Mouse (Mus musculus) mouse trophoblast stem cell (cell line): ENCODE measurements around the gene Ldlrad3.

ENCODE experiments used
- in situ Hi-C, 2 experiments: fragments of 300-500 bp; cut with MseI, MboI; formaldehyde crosslinking; loops; 2 replicates in 1 of 2; 3 replicates in 1 of 2; pipeline ENCODE4 v1.15.1; 2025

The Ldlrad3 gene

DNA sequence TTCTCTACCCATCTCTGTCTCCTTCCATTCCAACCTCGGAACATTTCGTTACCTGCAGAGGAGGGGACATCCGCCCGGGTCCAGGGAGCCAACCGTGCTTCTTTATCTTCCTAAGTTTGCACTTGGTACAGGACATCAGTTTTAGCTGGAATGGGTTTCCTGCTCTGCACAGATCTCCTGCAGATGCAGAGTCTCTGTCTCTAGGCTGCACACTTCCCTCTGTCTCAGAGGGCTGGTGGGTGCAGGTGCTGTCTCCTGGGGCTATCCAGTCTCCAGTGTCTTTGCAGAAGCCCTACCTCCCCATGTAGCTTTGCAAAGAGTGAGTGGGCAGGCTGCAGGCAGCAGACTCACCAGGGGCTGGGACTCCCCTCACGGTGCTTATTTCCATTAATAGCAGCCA is 109.9 kb downstream of the Ldlrad3 start:
- in situ Hi-C loops = loop anchor here (25.0 kb wide), 2 partner anchors 211 to 361 kb away; no protein-coding TSS in a partner anchor

DNA sequence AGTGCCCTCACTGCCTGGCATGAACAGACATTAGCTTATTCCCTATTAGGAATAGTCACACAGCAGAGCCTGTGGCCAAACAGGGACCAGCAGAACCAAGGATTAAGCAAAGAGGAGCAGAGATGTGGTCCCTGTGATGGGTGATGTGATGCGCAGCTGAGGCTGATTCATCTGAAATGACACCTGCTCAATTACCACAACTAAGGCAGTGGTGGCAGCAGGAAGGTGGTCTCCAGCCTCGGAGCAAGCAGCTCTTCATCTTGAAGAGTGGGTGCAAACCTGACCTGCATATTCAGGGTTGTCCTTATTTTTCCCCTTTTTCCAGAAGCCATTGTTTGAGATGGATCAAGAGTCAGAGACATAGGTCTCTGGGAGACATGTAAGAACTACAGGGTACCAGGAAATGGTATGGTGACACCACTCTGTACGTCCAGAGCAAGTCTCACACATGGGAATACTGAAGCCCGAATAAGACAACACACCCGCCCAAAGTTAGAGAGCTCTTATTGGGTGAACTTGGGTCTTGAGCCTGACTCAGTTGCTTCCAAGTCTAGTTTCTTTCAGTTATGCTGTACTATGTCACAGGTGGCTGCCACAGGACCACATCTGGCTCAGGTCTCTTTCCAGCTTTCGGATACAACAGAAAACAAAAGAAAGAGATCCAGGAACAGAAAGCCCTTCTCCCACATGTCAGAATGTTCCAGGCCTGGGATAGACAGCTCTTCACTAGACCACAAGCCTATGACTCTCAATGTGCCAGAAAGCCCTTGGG is 112.7 kb downstream of the Ldlrad3 start:
- in situ Hi-C loops = no loop called here

DNA sequence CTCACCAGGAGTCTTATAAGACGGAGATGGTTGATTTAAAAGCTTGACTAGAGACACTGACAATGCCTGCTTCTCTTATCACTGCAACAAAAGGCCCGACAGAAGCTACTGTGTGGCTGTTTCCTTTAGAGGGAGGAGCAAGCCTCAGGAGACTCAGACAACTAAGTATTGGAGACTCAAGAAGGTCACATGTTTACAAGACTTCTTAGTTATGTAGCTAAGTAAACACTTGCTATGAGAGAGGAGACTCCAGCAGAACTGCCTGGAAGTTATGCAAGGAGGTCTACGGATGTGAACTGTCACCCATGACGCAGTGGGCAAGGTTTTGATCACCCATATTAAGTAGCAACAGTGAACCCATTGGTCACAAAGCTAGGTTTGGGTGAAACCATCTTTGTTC is 113.3 kb downstream of the Ldlrad3 start:
- in situ Hi-C loops = no loop called here

DNA sequence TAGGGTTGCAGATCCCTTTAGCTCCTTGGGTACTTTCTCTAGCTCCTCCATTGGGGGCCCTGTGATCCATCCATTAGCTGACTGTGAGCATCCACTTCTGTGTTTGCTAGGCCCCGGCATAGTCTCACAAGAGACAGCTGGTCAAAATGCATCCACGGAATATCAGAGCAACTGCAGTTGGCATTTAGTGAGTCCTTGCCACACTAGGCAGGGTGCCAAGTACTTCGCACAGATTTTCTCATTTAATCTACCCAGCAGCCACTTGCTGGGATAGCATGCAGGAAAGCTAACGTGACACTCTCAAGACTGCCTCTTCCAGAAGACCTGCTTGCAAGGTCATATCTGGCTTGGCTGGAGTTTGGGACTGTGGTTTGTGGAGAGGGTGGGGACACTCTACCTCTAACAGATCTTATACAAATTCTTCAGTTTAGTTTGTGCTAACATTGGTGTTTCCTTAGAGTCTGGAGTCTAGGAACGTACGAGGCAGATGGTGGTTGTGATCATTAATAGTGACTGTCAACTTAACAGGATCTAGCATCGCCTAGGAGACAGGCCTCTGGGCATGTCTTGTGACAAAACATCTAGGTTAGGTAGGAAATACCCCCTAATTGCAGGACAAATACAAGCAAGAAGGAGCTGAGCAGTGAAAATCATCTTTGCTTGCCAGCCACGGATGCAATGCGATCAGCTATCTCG is 115.0 kb downstream of the Ldlrad3 start:
- in situ Hi-C loops = no loop called here

DNA sequence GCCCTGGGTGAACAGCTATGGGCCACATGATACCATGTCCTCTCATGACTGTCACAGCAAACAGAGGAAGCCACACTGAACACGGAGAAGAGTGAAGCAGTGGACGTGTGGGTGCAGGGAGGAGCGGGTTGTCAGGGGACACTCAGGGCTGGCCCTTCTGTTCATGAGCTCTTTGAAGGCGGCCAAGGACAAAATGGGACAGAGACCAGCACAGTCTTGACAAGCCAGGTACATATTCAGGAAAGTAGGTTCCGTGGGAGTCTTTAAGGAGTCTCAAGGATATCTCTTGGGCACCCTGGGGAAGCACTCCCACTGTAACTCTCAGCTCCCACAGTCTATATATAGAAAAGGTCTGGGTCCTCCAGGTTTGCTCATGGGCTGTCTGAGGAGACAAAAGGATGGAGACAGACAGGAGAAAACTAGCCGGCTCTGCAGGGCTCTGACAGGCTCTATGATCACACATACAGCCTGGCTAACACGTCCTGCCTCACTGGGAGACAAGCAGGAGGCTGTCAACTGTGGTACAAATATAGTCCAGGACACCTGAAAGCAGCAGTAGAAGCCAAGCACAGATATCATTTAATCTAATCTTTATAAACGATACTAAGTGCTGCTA is 121.3 kb downstream of the Ldlrad3 start:
- in situ Hi-C loops = no loop called here

DNA sequence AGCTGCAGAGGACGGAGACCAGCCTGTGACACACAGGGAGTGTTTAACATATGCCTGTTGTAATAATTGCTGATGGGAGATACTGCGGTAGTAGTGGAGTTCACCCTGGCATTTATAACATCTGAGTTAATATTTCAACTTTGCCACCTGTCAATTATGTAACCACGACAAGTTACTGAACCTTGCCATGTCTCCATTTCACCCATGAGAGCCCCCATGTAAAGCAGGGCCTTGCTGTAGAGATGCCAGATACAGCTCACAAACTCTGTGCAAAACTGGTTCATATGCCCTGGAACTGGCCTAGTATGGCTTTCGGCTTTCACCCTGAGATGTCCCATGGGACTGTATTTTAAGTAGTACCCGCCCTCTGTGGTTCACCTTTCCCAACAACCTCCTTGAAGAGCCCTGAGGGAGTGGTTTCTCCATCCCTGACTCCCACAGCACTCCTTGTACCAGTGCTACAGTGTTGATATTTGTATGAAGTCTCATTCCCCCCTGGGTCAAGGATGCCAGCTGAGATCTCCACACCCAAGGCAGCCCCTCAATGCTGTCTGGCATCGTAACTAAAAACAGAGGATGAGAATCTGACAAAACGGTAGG is 122.2 kb downstream of the Ldlrad3 start:
- in situ Hi-C loops = no loop called here

DNA sequence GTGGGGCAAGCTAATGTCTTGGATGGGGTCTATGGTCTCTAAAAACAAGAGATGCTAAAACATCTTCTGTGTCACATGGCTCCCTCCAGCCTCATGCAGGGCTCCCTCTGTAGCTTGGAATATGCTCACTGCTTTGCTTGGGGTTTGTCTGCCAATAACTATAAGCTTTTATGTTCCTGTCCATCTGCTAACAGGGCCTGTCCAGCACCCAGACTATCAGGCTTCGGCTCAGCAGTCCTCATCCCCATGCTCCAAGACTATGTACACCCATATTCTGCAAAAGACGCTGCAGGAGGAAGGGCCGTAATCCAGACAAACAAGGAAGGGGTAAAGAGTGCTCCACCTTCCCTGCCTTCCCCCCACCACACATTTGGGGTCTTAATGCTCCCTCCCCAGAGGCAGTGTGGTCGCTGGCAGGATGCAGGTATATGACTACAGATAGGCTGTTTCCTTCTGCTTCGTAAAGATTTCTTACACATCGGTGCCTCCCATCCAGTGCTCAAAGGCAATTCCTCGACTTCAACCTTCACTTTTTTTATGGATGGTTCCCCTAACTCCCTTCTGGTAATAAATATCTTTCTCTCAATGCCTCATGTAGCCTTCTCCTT is 123.2 kb downstream of the Ldlrad3 start:
- in situ Hi-C loops = no loop called here

DNA sequence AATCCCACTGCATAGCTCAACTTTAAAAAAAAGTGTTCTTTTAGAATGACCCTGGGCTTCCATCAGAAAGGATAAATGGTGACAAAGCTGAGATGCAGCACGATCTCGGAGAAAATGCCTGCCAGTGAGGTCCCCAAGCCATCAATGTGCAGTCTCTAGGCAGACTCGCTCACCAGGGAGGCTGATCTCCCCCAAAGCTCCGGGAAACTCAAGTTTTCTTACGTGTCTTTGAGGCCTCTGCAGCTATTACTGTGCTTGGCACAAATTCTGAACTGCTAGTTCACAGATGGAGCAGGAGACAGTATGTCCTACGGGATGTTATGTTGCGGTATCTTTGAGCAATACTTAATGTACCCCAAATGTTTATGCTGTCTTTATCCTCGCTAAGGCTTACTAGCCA is 124.3 kb downstream of the Ldlrad3 start:
- in situ Hi-C loops = no loop called here

DNA sequence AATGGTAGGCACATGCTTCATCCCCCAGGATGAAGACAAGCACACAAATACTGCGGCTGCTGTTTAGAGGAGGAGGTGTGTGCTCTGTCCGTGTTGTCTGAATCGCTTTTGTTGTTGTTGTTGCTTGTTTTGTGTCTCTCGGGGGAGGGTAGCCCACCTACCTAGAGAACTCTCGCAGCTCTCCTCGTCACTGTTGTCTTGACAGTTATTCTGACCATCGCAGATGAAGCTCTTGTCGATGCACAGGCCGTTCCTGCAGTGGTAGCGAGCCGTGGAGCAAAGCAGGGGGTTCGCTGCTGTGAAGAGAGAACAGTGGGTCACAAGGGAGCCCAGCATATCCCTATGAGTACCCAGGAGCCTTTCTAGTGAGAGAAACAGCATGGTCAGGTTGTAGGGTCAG is 128.4 kb downstream of the Ldlrad3 start:
- in situ Hi-C loops = no loop called here

DNA sequence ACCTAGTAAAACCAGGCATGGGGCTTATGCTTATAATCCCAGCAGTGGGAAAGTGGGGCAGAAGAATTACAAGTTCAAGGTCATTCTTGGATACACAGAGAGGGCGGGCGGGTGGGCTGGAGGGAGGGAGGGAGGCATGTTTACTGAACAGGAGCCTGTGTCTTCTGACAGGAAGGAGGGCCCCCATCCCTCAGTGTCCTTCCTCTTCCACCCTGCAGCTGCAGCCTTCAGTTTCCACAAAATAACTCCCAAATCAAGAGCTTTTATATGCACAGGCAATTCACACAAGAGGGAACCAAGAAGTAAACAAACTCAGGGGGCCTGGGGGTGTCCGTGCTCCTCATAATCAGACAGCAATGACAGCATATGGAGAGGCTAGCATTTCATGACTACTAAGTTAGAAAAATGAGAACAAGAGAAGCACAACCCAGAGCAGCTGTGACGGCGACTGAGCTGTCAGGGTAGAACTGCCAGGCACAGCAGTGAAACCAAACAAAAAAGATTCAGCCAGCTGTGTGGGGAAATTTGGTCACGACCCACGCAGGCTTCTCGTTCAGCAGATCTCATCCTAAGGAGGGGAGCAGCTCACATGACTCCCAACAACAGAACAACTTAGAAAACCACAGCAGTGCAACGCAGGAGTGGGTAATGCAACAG is 129.0 kb downstream of the Ldlrad3 start:
- in situ Hi-C loops = no loop called here

DNA sequence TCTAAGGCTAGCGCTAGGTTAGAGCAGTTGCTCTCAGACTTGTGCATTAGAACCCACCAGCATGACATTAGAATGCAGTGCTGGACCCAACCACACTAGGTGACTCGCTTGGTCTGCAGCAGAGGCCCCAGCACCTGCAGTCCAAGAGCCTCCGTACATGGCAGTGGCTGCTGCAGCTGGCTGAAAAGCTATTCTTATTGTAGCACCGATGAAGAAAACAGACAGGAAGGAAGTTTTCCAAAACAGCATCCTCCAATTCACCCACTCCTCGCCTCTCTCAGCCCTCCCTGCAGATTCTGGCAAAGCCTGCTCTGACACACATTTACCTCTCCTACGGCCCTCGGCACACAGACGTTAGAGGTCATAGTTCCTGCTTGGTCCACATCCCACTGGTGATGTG is 130.0 kb downstream of the Ldlrad3 start:
- in situ Hi-C loops = no loop called here

DNA sequence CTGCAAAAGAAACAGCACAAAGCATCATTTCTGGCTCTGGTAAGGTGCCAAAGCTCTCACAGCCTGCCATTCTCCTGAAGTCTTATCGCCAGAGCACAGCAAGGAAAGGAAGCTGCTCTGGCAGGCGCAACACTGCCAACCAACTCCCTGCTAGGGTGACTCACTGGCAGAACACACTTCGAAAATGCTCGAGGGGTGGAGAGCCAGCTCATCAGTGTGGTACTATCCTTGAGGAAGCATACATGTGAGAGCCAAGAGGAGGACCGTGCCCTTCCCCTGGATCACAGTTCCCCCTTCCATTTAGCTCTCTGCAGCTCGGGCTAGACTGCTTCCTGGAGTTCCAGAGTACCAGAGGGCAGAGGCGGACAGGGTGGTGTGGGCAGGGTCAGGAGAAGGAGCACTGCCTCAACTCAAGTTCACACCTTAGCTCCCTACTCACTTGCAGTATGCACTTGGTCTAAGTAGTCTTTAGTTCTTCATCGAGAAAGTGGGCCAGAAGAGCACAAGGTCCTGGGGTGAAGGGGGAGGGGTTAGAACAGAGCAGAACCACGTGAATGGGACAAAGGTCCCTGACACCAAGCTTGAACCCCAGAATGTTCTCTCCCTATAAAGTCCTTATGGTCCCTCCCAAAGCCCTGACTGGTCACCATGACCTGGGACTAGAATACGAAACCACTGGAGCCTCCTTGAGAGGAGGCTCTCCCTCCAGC is 133.1 kb downstream of the Ldlrad3 start:
- in situ Hi-C loops = no loop called here

DNA sequence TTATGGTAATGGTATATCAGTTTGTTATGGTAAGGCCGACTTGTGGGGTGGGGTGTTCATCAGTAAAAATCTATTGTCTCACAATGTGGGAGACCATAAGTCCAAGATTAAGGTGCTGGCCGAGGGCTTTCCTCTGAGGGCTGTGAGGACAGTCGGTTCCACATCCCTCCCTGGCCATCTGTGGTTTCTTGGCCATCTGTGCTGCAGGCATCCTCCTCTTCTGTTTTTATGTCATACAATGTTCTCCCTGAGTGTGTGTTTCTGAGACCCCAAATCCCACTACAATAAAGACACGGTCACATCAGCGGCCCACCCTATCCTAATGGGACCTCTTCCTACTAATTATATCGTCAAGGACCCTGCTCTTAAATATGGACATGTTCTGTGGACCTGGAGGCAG is 133.8 kb downstream of the Ldlrad3 start:
- in situ Hi-C loops = no loop called here

DNA sequence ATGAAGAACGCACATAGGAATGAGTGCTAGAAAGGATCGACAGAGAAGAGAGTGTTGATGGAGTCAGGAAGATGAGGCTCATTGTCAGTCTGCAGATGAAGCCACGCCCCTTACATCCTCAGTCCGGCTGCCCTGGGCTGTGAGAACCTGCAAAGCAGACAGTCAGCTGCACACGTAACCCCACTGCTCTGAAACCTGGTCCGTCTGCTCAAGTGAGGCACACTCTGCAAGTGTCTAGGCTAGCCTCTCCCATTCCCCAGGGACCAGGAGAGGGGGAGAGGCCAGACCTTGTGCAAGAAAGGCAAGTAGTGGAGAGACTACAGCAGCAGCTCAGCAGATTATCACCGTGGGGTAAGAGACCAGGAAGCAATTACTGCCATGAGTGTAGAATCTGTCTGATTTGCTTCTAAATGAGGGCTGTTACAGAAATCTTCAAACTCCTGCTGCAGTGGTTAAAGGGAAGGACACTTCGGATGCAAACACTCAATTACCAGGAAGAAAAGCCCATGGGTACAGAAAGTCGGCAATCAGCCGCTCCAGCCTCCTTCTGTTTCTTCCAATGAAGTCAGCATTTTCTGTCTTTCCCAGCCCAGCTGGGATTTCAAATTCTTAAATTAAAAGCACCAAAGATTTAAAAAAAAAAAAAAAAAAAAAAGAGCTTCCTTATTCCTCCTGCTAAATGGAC is 136.2 kb downstream of the Ldlrad3 start:
- in situ Hi-C loops = no loop called here

DNA sequence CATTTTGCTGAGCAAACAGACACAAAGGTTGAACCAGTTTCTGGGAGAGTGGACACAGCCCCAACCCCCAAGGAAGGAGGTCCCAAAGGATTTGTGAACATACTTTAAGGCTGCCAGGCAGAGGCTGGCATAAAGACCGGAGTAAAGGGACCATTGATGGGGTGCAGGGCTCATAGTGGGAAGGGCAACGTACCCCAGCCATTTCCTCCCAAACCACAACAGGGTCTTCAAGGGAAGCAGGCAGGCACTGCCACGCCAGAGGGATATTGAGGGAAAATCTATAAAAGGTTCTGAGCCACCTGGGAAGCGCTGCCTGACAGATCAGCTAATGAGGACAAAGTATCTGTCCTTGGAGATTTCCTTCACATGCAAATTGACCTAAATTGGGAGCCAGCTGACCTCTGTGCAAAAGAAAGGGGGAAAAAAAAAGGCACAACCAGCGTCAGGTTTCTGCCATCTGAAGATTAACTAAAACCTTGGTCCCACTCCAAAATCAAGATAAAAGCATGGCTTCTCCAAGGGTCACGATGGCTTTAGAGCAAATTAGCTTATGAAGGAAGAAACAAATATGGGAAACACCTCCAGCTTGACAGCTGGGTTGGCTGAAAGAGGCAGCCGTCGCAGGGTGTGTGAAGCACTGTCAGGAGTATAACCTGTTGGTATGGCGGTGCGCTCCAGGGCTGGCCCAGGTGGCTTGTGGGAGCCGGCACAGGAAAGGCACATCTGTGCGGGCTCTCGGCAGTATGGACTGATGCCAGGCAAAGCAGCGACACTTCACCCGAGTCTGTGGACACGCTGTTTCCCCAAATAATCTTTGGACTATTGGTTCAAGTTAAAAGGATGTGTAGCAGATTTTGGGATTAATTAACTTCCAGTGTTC is 137.6 kb downstream of the Ldlrad3 start:
- in situ Hi-C loops = no loop called here

DNA sequence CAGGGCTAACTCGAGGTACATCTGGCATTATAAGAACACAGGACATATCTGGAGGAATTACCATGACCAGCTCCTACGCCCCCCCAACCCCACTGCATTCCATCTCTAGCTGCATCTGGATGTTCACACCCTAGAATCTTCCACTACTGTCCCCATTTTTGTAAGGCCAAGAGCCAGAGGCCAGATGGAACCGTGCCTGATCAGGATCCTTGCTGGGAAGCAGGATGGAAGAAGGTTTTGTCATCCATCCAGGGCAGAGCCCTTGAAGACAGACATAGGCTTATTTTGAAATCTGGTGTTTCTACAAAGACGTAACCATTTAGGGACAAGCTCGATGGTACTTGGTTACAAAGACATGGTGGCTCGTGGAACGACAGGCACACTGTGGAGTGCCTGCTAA is 139.7 kb downstream of the Ldlrad3 start:
- in situ Hi-C loops = no loop called here

DNA sequence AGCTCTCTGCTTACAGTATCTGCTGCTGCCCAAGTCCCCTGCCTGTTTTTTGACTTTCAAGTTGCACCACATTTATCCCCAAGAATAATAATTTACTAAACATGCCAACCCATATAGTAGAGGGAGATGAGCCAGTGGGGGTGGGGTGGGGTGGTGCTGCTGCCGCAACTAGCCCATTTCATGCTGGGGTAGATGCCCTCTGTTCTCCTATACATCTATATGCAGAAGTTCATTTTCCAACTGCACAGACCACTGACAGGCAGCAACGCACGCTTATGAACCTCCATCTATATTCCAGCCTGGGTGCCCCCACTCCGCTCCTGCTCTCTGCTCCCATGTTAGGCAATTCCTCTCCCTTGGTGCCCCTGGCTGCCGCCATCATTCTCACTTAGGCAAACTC is 145.7 kb downstream of the Ldlrad3 start:
- in situ Hi-C loops = no loop called here

DNA sequence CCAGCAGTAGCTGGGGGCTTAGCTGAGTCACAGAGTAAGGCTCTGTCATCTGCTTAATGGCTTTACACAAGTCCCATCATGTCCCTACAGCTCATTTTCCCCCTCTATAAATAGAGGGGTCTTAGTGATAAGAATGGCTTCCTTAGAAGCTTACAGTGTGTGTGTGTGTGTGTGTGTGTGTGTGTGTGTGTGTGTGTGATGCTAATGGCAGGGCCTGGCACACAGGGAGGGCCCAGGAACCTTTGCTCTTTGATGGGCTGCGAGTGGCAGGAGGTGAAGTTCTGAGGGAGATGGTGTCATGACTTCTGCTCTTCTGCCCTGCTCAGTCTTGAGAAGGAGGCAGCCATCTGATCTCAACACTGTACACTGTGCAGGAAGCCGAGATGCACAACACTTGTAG is 146.2 kb downstream of the Ldlrad3 start:
- in situ Hi-C loops = no loop called here
